Comparison of ENCODE assay signal across 18 mouse cellular contexts in the genomic region with DNA sequence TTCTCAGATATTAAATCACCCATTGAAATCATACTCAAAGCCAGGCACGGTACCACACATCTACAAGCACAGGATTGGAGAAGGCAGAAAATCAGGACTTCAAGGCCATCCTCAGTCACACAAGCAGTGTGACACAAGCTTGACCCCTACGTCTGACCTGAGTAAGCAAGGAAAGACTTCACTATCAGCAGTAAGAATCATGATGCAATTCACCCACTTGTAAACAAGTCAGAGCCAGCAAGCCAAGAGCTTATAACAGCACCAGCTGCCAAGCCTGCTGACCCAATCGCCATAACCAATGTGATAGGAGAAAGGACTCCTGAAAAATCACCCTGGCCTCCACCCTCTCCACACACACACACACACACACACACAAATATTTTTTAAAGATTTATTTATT. TPM values are rescaled to one million over a fixed set of nuclear protein-coding genes. Genes with fewer than 3 reads are reported as not detected.
DNase-seq lines count a peak whose midpoint lies in the region; ATAC-seq and TF ChIP-seq lines count a peak whose summit lies in the region.
"Had no signal": no experiment of that assay in that cellular context is flagged by ENCODE, and none has a peak within 500 bp of the region (broad histone marks: within the 10 kb centered on the region; RNA-seq: fewer than 3 reads in every experiment).

No protein-coding gene starts in this region.

- H3K9me3 ChIP-seq in liver, postnatal 0 days (ENCODE audit: low read length) = no peaks in the 10 kb centered on the region
- H3K9me3 ChIP-seq in liver, embryonic 12.5 days (replicated peaks) = no peaks in the 10 kb centered on the region
- H3K9me3 ChIP-seq: embryonic facial prominence, embryonic 13.5 days; midbrain, embryonic 12.5 days had no signal

- TF ChIP-seq EP300 in liver, postnatal 0 days (IDR thresholded peaks at IDR 0.05; ENCODE audit: low read depth) = no peak

- peaks cover 8% of the 10 kb centered on the region; the same call in 1 of the 2 replicates for H3K36me3 ChIP-seq in liver, postnatal 0 days (replicated peaks; ENCODE audit: insufficient read depth, low read length)
- peaks cover 42% of the 10 kb centered on the region for H3K36me3 ChIP-seq in liver, embryonic 12.5 days

- DNase-seq in kidney, adult 11 months = peak; percentile 10
- DNase-seq in kidney, postnatal 4 days = no peak
- DNase-seq in liver, postnatal 0 days = no peak
- DNase-seq in adipocyte (ENCODE audit: low spot score) = peak; percentile 84
- DNase-seq in kidney, postnatal 36 days = peak; percentile 17 to 33
- no peak for DNase-seq in right cerebral cortex, postnatal 10 days (ENCODE audit: low spot score in 2 of 2)
- DNase-seq: cerebellum, adult 9-11 months; gastrocnemius, postnatal 25 days; layer of hippocampus, postnatal 36 days; lung, adult 2 months; retina, postnatal 1 day; right cerebral cortex, postnatal 4 days; thymus, adult 2 months had no signal

- TF ChIP-seq CTCF in liver, postnatal 0 days (IDR thresholded peaks at IDR 0.05; ENCODE audit: low read depth) = no peak

- 74% methylated on average over 3 of the region's 3 CpGs for WGBS in liver, postnatal 0 days (ENCODE audit: insufficient replicate concordance)
- 72% methylated on average over 3 of the region's 3 CpGs for WGBS in liver, embryonic 12.5 days (ENCODE audit: insufficient replicate concordance)

- peak; percentile 82 for ATAC-seq in liver, postnatal 0 days
- ATAC-seq in liver, embryonic 12.5 days = no peak
- ATAC-seq: forebrain, embryonic 14.5 days had no signal

- no peak overlapping the region for H3K4me3 ChIP-seq in liver, postnatal 0 days (ENCODE audit: low read depth, low read length)
- H3K4me3 ChIP-seq in liver, embryonic 12.5 days = no peak overlapping the region
- H3K4me3 ChIP-seq: embryonic facial prominence, embryonic 13.5 days; layer of hippocampus, adult 2 months; midbrain, embryonic 12.5 days had no signal

- no peak overlapping the region for H3K9ac ChIP-seq in liver, postnatal 0 days (replicated peaks)
- no peak overlapping the region for H3K9ac ChIP-seq in liver, embryonic 12.5 days
- H3K9ac ChIP-seq: embryonic facial prominence, embryonic 13.5 days; midbrain, embryonic 12.5 days had no signal

- no peaks in the 10 kb centered on the region for H3K27me3 ChIP-seq in liver, postnatal 0 days (ENCODE audit: insufficient read depth, low read length)
- H3K27me3 ChIP-seq in liver, embryonic 12.5 days (replicated peaks) = no peaks in the 10 kb centered on the region
- H3K27me3 ChIP-seq: embryonic facial prominence, embryonic 13.5 days; midbrain, embryonic 12.5 days had no signal

- H3K4me2 ChIP-seq in liver, postnatal 0 days (ENCODE audit: low read depth, low read length) = no peak overlapping the region
- no peak overlapping the region for H3K4me2 ChIP-seq in liver, embryonic 12.5 days
- H3K4me2 ChIP-seq: embryonic facial prominence, embryonic 13.5 days; midbrain, embryonic 12.5 days had no signal

- no peak overlapping the region for H3K27ac ChIP-seq in liver, postnatal 0 days (ENCODE audit: low read depth)
- H3K27ac ChIP-seq in liver, embryonic 12.5 days = no peak overlapping the region
- H3K27ac ChIP-seq: embryonic facial prominence, embryonic 13.5 days; layer of hippocampus, adult 2 months; midbrain, embryonic 12.5 days had no signal

- no peaks in the 10 kb centered on the region for H3K4me1 ChIP-seq in liver, postnatal 0 days (ENCODE audit: insufficient read depth)
- H3K4me1 ChIP-seq in liver, embryonic 12.5 days = no peaks in the 10 kb centered on the region
- H3K4me1 ChIP-seq: embryonic facial prominence, embryonic 13.5 days; midbrain, embryonic 12.5 days had no signal

RNA-seq across cellular contexts. Expression of a gene that starts 10.3 kb away (rescaled TPM):
- polyA plus RNA-seq in liver, postnatal 0 days (2015; fragmentation: Nextera tagmentation; extraction: Ambion mirVana) = 13.1 and 15.5 TPM in 2 replicates
- 30.0 and 31.0 TPM in 2 replicates for polyA plus RNA-seq in liver, embryonic 12.5 days (2016; fragmentation: Nextera tagmentation; extraction: Ambion mirVana)

RNA-seq across cellular contexts. Expression of a gene that starts 20.4 kb away (rescaled TPM):
- 3.6 and 4.1 TPM in 2 replicates for polyA plus RNA-seq in liver, postnatal 0 days (2015; fragmentation: Nextera tagmentation; extraction: Ambion mirVana)
- 21.9 and 22.7 TPM in 2 replicates for polyA plus RNA-seq in liver, embryonic 12.5 days (2016; fragmentation: Nextera tagmentation; extraction: Ambion mirVana)

Comparison
In these comparisons a context has a peak if more than half of its experiments do, and no peak if none do; other contexts are left out.
1. DNase-seq: peak in kidney, adult 11 months (single experiment), adipocyte (single experiment) and kidney, postnatal 36 days (2 of 2); none in kidney, postnatal 4 days (0 of 2), liver, postnatal 0 days (single experiment) and right cerebral cortex, postnatal 10 days (0 of 2).